Mouse (Mus musculus) midbrain, embryonic 11.5 days (tissue): ENCODE results near the gene Chd4. TPM values are rescaled to one million over a fixed set of nuclear protein-coding genes. Genes with fewer than 3 reads are reported as not detected.
"Not testable (repeated sequence)": the region's sequence is repeated elsewhere in the genome, so short reads cannot be mapped to it uniquely, and the experiment has no call there.

ENCODE experiments used
- ATAC-seq: fragments of 200-750 bp; cut with Nextera tagmentation; 2 replicates; pipeline ENCODE4 v1.8.0; 2017; ENCODE audit warnings: moderate TSS enrichment, moderate library complexity; ENCODE audit not compliant: low FRiP score
- DNase-seq: peaks from one replicate; pipeline ENCODE4 v3.0.0; 2015; ENCODE audit warnings: low spot score; ENCODE audit errors: missing footprints
- H3K27ac ChIP-seq: fragments of 300-500 bp; sonication (generic); 2 replicates; pipeline ENCODE4 v1.5.1; 2014; ENCODE audit warnings: low read depth, low read length
- H3K27me3 ChIP-seq: fragments of 300-500 bp; sonication (generic); 2 replicates; pipeline ENCODE4 v1.6.1; 2014; ENCODE audit warnings: mild to moderate bottlenecking, low read length, moderate library complexity, mixed read lengths; ENCODE audit not compliant: control insufficient read depth, insufficient read depth
- H3K36me3 ChIP-seq: fragments of 300-500 bp; sonication (generic); 2 replicates; pipeline ENCODE4 v1.6.1; 2014; ENCODE audit warnings: mild to moderate bottlenecking, low read length, moderate library complexity, mixed read lengths; ENCODE audit not compliant: control insufficient read depth, insufficient read depth
- H3K4me1 ChIP-seq: fragments of 300-500 bp; sonication (generic); 2 replicates; pipeline ENCODE4 v1.6.1; 2014; ENCODE audit warnings: low read length; ENCODE audit not compliant: control insufficient read depth, insufficient read depth
- H3K4me2 ChIP-seq: fragments of 300-500 bp; sonication (generic); 2 replicates; pipeline ENCODE4 v1.6.1; 2014; ENCODE audit warnings: mild to moderate bottlenecking, moderate library complexity
- H3K4me3 ChIP-seq: fragments of 300-500 bp; sonication (generic); 2 replicates; pipeline ENCODE4 v1.5.1; 2014; ENCODE audit warnings: low read depth, low read length
- H3K9ac ChIP-seq: fragments of 300-500 bp; sonication (generic); 2 replicates; pipeline ENCODE4 v1.6.1; 2014; ENCODE audit warnings: low read length
- H3K9me3 ChIP-seq: fragments of 300-500 bp; sonication (generic); 2 replicates; pipeline ENCODE4 v1.6.1; 2016; ENCODE audit warnings: low read length; ENCODE audit not compliant: control insufficient read depth
- WGBS: fragments of 180-500 bp; shearing (Covaris S2); extraction: QIAGEN DNeasy Blood & Tissue Kit; methylation state at CpG from one replicate; pipeline ENCODE4 v1.1.7; 2014; 5-methylcytosine and 5-hydroxymethylcytosine counted together
- polyA plus RNA-seq: library from polyadenylated mRNA; unstranded; fragments of >200 nt; fragmentation: Nextera tagmentation; extraction: Ambion mirVana; gene quantifications from 2 replicates; pipeline ENCODE4 v1.2.1, GENCODE M21; 2014

Gene Chd4
- polyA plus RNA-seq: 96.9 and 99.3 TPM in 2 replicates

- Histone ChIP-seq H3K9me3 (no peaks in the 10 kb centered on the region), H3K4me2 (peak within 1 kb of the TSS; percentile 97), H3K9ac (peak within 1 kb of the TSS; percentile 94), H3K27me3 (no peaks in the 10 kb centered on the region), H3K4me1 (peaks cover 29% of the 10 kb centered on the region), H3K4me3 (peak within 1 kb of the TSS; percentile 62), H3K36me3 (peaks cover 5% of the 10 kb centered on the region), H3K27ac (peak within 1 kb of the TSS; percentile 95)
- ATAC-seq (peak; percentile 79), DNase-seq (peak; percentile 99)
- 4% methylated on average over 40 of the region's 45 CpGs for WGBS
These were observed at the start of gene Chd4 for GRCm38 (mm10) chr6:125095391-125096278. Chd4 (plus strand) TSS chr6:125095981.

GRCm38 (mm10) chr6:125046691-125047090 lies 49.1 kb upstream of the Chd4 start:
- ATAC-seq: peak; percentile 64
- Histone ChIP-seq H3K36me3 (peaks cover 23% of the 10 kb centered on the region), H3K9me3 (no peaks in the 10 kb centered on the region), H3K4me1 (no peaks in the 10 kb centered on the region), H3K27me3 (no peaks in the 10 kb centered on the region), H3K27ac (no peak overlapping the region), H3K4me3 (no peak overlapping the region), H3K9ac (no peak overlapping the region), H3K4me2 (no peak overlapping the region)
- 49% methylated on average over 5 of the region's 5 CpGs for WGBS
- DNase-seq: peak; percentile 98

GRCm38 (mm10) chr6:125049678-125050077 lies 46.1 kb upstream of the Chd4 start, which contains the start of gene Acrbp:
Acrbp (plus strand) TSS chr6:125049689.
- H3K36me3 ChIP-seq: peaks cover 23% of the 10 kb centered on the region

GRCm38 (mm10) chr6:125051237-125051636 lies 44.5 kb upstream of the Chd4 start:
- ATAC-seq (no peak), DNase-seq (no peak)
- no peak overlapping the region for H3K27ac ChIP-seq
- no peak overlapping the region for H3K9ac ChIP-seq
- H3K27me3 ChIP-seq: no peaks in the 10 kb centered on the region
- 59% methylated on average over 5 of the region's 5 CpGs for WGBS
- H3K9me3 ChIP-seq: no peaks in the 10 kb centered on the region
- no peaks in the 10 kb centered on the region for H3K4me1 ChIP-seq
- no peak overlapping the region for H3K4me3 ChIP-seq
- H3K36me3 ChIP-seq: peaks cover 19% of the 10 kb centered on the region
- no peak overlapping the region for H3K4me2 ChIP-seq

More at GRCm38 (mm10) chr6:125049678-125050077, 46.1 kb upstream of the Chd4 start, which contains the start of gene Acrbp:
- no peaks in the 10 kb centered on the region for H3K4me1 ChIP-seq
- ATAC-seq (no peak), DNase-seq (no peak)
- no peaks in the 10 kb centered on the region for H3K27me3 ChIP-seq
- WGBS: 32% methylated on average over 20 of the region's 20 CpGs
- H3K4me2 ChIP-seq: no peak within 1 kb of the TSS
- no peak within 1 kb of the TSS for H3K9ac ChIP-seq
- H3K27ac ChIP-seq: no peak within 1 kb of the TSS
- no peak within 1 kb of the TSS for H3K4me3 ChIP-seq
- no peaks in the 10 kb centered on the region for H3K9me3 ChIP-seq

GRCm38 (mm10) chr6:125061493-125061892 lies 34.3 kb upstream of the Chd4 start:
- H3K9me3 ChIP-seq: no peaks in the 10 kb centered on the region
- no peak overlapping the region for H3K4me2 ChIP-seq
- ATAC-seq (no peak), DNase-seq (no peak)
- no peak overlapping the region for H3K27ac ChIP-seq
- H3K9ac ChIP-seq: no peak overlapping the region
- no peaks in the 10 kb centered on the region for H3K36me3 ChIP-seq
- no peaks in the 10 kb centered on the region for H3K27me3 ChIP-seq
- H3K4me1 ChIP-seq: no peaks in the 10 kb centered on the region; the same call in 1 of the 2 replicates
- H3K4me3 ChIP-seq: no peak overlapping the region
- WGBS: 54% methylated on average over 6 of the region's 6 CpGs

- no peaks in the 10 kb centered on the region for H3K9me3 ChIP-seq
- H3K36me3 ChIP-seq: no peaks in the 10 kb centered on the region
- no peaks in the 10 kb centered on the region for H3K27me3 ChIP-seq
- 86% methylated on average over 5 of the region's 5 CpGs for WGBS
- no peak overlapping the region for H3K27ac ChIP-seq
- no peak overlapping the region for H3K4me3 ChIP-seq
- no peak for DNase-seq
- H3K4me1 ChIP-seq: no peaks in the 10 kb centered on the region; the same call in 1 of the 2 replicates
- no peak for ATAC-seq
- no peak overlapping the region for H3K9ac ChIP-seq
- H3K4me2 ChIP-seq: no peak overlapping the region
These were observed 33.3 kb upstream of the Chd4 start for GRCm38 (mm10) chr6:125062511-125062910.

- DNase-seq (no peak), ATAC-seq (no peak)
- Histone ChIP-seq H3K4me1 (no peaks in the 10 kb centered on the region; the same call in 1 of the 2 replicates), H3K27ac (no peak overlapping the region), H3K4me3 (no peak overlapping the region), H3K4me2 (no peak overlapping the region), H3K9me3 (no peaks in the 10 kb centered on the region), H3K36me3 (no peaks in the 10 kb centered on the region), H3K9ac (no peak overlapping the region), H3K27me3 (no peaks in the 10 kb centered on the region)
- 91% methylated on average over 6 of the region's 6 CpGs for WGBS
These were observed 31.9 kb upstream of the Chd4 start for GRCm38 (mm10) chr6:125063906-125064305.

- not testable (repeated sequence) for H3K36me3 ChIP-seq, ATAC-seq, H3K27ac ChIP-seq, H3K9ac ChIP-seq, H3K9me3 ChIP-seq, H3K27me3 ChIP-seq, H3K4me1 ChIP-seq, H3K4me3 ChIP-seq, H3K4me2 ChIP-seq
- peak; percentile 77 for DNase-seq
- WGBS: no CpG with 5 or more reads among the region's 1 CpGs
These were observed 30.6 kb upstream of the Chd4 start for GRCm38 (mm10) chr6:125065223-125065622.

GRCm38 (mm10) chr6:125067571-125067995 lies 28.2 kb upstream of the Chd4 start, which contains the start of gene Lpar5:
Lpar5 (plus strand) TSS chr6:125067920.
- DNase-seq: no peak
- no peak for ATAC-seq
- Histone ChIP-seq H3K4me3 (no peak within 1 kb of the TSS), H3K9ac (no peak within 1 kb of the TSS), H3K27me3 (no peaks in the 10 kb centered on the region), H3K9me3 (no peaks in the 10 kb centered on the region), H3K4me2 (no peak within 1 kb of the TSS), H3K4me1 (no peaks in the 10 kb centered on the region), H3K27ac (no peak within 1 kb of the TSS), H3K36me3 (no peaks in the 10 kb centered on the region)
- WGBS: 53% methylated on average over 8 of the region's 8 CpGs
